Mouse (Mus musculus) NIH3T3 (cell line): ENCODE data around the gene Pfn3.
"Not testable (repeated sequence)": the region's sequence is repeated elsewhere in the genome, so short reads cannot be mapped to it uniquely, and the experiment has no call there.

Source experiments
- DNase-seq: peaks from one replicate; pipeline ENCODE4 v3.0.0-alpha.2; 2012; ENCODE audit warnings: low read depth

Gene Pfn3

DNA sequence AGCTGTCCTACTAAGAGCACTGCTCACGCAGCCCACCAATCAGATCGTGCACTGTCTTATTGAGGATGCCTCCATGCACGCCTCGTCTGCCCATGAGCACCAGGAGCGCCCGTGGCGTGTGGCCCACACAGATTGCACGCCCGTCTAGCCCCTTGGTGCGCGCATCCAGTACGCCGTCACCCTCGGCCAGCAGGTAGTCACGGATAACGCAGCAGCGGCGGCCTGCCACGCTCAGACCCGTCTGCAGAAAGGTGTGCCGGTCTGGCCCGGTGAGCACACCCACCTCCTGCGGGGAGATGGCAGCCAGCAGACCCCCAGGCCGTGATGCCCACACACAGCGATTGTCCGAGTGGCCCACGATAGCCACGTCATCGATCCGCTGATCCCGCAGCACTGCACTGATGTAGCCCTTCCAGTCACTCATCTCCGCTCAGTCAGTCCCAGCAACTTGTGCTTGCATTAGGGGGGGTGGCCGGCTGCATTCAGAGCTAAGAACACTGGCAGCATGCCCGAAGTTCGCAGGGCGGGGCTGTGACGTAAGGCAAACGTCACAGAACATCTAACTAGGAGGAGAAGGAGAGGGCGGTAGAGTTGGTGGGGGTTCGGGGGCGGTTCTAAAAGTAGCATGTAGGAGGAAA lies at the start of gene Pfn3:
Gene Pfn3 (minus strand): TSS at position 490 of the 638 bp plus-strand sequence.
- DNase-seq, result peak; percentile 38

DNA sequence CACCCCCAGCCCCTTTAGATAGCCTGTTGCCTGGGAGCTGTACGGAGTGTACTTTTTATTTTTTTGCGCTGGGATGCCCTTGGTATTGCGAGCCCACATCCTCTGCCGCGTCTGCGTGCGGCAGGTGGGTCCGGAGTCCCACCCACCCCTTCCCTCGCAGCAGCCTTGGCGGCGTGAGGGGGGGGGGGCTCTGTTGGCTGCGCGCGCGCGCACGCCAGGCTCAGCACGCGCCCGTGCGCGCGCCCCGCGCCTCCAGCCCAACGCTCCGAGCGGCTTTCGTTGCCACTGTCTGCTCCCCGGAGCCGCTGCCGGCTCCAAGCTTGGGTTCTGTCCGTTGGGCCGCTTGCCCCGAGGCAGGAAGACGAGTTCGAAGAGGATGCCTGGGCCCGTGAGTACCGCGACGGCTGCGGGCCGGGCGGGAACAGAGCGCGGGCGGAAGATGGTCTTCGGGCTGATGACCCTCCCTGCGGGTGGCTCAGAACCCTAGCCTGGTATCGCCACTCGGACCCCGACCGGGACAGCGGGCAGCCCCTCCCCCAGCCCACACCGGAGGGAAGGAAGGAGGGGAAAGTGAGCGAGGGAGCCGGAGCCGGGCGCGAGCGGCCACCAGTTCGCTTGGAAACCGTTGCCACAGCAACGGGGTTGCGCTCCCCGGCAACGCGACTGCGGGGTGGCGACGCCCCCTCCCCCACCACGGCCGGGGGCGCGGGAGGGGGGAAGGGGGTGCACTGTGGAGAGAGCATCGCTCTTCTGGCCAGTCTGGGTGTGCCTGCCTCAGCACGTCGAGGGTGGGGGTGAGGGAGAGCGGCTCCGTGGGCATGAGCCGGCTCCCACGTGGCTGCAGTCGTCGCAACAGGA lies 49.2 kb upstream of the Pfn3 start, which contains the start of gene Prr7:
Gene Prr7 (plus strand): TSS at position 241 of the 858 bp plus-strand sequence.
- DNase-seq, result peak; percentile 69

DNA sequence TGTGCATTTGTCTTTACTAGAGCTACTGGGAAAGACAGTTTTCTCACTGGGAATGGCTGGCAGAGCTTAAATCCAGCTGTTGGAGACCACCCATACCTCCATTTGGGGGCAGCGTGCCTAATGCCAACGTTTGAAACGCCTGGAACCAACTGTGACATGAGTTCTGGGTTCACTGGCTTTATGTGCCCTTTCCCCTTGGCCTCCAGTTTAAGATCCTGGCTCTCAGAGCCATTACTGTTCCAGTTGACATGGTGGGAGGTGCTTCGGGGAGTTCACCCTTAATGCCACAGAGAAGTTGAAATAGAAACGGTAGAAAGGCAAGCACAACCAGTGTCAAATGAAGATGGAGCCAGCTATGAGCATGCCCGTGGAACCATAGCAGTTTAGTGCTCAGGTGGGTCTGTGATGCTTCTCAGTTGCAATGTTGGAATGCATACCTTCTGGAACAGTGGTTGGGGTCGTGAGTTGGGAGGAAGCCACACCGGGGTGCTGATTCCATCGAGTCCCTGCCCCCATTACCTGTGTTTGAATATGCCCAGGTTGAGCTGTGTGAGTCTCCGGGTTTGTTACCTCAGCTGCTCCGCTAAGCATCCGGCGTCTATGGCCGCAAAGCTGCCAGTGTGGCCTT lies 48.5 kb upstream of the Pfn3 start:
- no peak for DNase-seq

DNA sequence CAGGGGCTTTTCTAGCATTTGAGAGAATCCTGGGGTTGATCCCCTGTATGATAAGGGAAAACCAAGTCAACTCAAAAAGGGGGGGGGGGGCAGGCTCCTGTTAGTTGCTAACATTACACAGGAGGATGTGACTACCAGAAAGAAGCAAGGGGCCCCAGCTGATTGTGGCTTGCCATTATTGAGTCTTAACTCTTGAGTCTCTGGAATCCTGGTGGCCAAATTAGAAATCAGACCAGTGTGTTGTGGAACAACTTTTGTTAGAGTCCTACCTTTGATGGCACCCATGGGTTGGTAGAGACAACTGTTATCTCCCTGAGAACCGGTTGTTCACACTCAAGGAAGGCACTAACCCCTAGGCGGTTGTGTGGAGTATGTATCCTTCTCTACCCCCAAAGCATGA lies 47.9 kb upstream of the Pfn3 start:
- DNase-seq, result no peak

DNA sequence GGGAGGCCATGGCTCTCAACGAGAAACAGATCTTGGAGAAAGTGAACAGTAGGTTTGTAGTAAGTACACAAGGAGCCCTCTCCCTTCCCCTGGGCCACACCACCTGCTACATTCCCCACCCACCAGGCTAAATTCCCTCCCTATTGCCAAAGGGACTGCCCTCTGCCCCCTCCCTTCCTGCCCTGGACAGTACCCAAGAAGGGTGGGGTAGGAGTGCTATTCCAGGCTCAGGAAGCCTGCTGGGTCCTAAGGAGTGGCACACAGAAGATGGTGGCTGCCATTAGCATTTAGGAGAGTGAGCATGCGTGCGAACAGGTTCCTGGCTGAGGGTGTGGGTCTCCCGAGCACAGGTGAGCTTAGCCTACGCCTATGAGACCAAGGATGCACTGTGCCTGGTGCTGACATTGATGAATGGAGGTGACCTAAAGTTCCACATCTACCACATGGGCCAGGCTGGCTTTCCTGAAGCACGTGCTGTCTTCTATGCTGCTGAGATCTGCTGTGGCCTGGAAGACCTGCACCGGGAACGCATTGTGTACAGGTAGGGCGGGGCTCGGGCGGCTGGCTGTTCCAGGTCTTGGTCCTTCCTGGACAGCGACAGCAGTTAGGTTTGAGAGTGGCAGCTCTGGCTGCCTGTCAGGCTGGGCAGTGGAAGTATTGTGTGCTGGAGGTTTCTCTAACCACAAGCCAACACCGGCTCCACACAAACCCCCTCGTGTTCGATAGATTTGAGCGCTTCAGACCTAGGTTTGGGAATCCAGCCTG lies 36.9 kb upstream of the Pfn3 start:
- DNase-seq, result no peak

DNA sequence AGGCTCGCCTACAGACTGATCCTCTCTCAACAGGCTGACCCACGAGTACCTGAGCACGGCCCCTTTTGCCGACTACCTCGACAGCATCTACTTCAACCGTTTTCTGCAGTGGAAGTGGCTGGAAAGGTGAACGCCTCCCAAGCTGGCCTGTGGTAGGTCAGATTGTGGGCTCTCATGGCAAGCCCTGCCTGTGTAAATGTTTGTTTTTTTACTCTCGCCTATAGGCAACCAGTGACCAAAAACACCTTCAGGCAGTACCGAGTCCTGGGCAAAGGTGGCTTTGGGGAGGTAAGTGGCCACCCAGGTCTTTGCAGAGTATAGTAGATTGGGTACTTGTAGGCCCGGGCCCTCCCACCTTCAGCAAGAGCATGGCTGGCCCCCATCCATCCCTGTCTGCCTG lies 36.3 kb upstream of the Pfn3 start:
- DNase-seq, result no peak

DNA sequence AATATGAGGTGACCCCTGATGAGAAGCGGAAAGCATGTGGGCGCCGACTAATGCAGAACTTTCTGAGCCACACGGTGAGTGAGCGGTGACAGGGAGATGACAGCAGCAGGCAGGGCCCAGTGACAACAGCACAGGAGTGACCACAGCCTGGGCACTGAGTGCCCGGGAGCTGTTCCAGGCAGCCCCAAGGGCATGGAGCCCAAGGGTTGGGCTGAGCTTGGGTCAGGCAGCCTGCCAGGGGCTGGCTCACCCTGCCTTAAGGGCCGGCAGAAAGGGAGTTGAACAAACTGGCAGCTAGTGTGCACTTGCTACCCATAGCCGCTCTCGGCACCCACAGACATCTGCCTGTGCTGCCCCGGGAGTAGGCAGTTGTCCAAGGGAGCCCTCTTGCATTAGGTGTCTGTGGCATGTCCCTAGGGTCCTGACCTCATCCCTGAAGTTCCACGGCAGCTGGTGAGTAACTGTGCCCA lies 35.5 kb upstream of the Pfn3 start:
- peak; percentile 57 for DNase-seq

DNA sequence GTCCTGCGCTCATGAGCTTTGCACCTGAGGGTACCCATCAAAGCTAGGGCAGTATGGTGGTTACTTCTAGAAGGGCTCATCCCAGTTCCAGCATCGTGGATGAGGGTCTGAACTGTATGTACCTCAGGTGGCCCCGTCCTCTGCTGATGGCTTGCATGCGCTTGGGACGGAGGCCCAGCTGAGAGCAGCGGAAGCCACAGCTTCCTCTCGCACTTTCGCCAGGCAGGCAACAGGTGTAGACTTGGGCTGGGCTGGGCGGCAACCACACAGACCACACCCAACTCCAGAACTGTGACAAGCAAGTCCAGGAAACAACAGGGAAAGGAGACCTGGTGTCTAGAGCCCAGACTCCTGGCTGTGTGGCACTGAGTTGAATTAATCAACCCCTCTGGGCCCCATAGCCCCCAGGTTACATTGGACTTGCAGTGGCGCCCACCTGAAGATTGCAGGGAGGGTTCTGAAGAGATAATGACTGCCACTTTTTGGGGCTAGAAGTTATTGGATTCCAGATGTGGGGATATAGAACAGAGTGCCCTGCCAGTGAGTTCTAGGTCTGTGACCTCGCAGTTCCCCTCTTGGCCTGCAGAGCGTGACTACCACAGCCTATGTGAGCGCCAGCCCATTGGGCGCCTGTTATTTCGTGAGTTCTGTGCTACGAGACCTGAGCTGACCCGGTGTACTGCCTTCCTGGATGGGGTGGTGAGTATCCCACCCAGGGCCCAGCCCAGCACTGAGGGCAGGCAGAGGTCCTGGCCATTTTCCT lies 34.8 kb upstream of the Pfn3 start:
- no peak for DNase-seq

DNA sequence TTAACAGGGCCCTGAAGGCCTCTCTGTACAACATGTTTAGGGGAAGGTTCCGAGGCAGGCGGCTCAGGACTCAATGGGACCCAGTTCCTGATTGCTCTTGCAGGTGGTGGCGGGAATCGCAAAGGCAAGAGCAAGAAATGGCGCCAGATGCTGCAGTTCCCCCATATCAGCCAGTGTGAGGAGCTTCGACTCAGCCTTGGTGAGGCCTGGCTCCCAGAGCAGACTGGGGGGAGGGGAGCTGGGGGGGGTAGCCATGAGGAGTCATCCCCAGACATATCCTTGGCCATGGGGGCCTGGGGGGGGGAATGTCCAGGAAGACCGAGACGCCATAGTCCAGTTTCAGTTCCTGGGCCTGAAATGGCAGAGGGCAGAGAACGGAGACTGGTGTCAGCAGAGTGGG lies 34.2 kb upstream of the Pfn3 start:
- no peak for DNase-seq

DNA sequence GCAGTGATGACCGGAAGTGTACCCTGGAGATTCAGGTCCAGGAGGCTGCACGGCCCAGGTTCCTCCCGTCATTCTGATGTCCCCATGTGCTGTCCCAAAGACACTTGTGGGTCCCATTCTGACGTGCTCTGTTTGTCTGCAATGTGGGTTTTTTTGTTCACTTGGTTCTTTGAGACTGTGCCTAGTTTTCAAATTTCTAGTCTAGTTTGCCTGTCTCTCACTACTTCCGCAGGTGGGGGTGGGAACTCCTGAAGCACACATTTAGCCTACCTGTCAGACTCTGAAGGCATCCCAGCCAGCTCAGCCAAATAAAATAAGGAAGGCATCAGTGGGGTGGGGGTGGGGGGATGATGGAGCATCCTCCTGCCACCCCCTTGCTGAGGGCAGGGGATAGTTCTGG lies 33.1 kb upstream of the Pfn3 start:
- no peak for DNase-seq

DNA sequence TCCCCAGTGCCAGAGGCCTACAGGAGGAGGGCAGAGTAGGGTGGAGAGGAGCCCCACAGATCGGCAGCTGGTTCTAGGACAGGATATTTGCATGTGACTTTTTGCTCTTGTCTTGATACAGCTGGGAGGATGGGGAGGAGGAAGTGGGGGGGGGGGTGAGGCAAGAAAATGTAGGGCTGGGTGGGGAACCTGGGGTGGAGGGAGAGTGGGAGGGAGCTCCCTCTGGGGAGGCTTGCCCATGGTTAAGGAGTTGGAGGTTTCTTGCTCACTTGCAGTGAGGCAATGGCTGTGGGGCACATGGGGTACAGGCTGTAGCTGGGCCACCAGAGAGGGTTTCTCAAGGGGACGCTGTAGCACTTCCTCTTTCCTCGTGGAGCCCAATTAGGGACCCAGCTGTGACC lies 32.5 kb upstream of the Pfn3 start:
- DNase-seq, result no peak

DNA sequence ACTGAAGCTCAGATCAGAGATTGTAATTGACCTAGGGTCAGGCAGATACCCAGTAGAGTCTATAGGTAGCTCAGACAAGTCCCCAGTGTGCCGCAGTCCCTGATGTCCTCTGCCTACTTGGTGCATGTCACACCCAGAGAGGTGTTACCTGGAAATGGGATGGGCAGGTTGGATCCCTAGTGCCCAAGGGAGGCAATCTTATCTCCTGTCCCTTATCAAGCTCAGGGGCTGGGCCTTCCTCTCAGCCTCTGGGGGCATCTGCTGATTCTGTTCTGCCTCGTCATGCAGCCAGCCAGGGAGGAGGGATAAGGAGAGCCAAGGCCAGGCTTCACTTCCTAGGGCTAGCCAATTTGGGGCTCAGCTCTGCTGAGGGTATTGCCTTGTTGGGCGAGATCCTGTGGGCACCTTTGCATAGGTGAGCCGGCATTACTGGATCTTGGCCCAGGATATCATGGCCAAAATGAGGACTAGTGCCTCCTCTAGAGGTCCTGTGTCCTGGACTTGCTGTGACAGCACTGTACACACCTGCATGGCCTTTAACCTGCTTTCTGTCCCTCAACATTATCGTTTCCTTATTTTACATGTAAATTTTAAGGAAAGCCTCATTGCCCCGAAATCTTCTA lies 31.6 kb upstream of the Pfn3 start:
- DNase-seq, result no peak

DNA sequence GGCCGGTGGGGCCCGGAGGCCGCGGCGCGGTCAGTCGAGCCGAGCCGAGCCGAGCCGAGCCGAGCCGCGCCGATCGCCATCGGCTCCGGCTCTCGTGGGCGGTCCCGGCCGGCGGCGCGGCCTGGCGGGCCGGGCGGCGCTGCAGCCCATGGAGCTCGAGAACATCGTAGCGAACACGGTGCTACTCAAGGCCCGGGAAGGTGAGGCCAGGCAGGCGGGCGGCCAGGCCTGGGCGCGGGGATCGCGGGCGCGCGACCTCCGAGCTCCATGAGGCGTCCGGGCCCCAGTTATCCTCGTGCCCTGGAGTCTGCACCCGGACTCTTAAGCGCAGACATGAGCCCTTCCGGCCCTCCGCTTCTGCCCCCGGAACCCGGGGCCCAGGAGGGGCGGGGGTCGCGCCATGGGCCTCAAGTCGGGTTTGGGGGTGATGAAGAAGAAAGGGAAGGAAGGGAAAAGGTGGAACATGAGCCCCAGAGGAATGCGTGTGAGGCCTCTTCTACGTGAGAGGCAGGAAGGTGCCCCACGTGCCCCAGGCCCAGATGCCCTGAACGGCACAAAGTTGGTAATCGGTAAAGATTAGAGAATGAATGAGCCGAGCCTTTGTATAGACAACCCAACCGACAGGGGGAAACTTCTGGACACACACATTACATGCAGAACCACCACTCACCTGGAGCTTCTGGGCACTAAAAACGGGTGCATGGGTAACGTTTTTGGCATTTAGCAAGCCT lies 30.5 kb upstream of the Pfn3 start:
- DNase-seq, result no peak

DNA sequence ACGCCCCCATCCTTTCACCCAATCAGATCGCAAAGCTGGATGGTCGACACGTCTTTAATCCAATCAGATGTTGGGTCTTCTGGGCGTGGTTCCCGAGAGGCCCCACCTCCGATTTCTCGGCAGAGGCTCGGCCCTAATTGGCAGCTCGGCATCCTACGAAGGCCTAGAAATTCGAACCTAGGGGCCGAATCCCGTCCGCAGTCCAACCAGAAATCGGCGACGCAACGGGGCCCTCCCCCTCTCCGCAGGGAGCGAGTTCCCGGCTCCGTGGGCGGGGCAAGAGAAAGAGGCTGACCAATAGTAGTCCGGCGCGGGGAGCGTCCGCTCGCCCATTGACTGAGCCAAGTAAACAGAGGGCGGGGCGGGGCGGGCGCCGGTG lies 29.9 kb upstream of the Pfn3 start, which contains the start of gene Grk6:
Gene Grk6 (plus strand): TSS at position 136 of the 379 bp plus-strand sequence.
- DNase-seq, result peak; percentile 99

DNA sequence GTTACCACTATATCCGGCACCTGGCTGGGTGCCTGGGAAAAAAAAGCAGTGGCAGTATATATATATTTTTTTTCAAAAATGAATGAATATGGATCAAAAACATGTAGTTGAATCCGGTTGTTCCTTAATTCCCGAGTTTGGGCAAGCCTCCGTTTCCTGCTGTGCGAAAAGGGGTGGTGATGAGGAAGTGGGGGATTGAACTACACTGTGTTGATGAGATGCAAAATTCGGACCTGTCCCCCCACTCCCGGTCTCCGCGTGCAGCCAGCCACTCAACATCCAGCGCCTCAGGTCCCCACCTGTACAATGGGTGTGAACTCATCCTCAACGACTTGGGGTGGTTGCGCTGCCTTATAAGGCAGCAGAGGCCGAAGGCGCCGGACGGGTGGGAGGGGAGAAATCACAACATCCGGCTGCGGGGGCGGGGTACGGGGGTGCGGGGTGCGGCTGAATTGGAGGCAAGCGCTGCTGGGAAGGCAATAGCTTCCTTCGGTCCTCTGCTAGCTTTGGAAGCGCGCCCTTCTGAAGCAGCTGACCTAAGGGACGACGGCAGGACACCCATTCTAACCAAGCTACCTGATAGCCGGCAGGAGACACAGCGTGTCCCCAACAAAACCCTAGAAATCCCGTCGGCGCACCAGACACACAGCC lies 29.4 kb upstream of the Pfn3 start:
- peak; percentile 89 for DNase-seq

DNA sequence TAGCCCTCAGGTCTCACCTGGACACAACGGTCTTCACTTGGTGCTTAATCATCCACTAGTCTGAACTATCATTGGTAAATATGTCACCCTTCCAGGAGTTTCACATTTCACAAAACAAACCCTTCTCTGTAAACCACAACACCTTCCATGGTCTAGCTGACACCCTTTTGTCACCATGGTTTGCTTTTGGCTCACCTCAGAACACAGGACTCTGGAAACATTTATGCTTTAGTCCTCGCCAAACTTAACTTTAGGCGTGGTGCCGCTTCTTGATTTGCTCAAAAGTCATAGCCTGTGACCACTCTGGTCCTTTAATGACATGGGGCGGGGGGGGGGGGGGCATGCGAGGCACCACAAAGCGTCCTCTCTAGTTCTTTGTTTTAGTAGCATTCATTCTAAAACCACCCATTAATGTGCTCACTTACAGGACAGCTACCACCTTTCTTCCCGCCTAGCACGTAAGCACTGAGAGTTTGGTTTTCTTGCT lies 28.8 kb upstream of the Pfn3 start:
- no peak for DNase-seq

DNA sequence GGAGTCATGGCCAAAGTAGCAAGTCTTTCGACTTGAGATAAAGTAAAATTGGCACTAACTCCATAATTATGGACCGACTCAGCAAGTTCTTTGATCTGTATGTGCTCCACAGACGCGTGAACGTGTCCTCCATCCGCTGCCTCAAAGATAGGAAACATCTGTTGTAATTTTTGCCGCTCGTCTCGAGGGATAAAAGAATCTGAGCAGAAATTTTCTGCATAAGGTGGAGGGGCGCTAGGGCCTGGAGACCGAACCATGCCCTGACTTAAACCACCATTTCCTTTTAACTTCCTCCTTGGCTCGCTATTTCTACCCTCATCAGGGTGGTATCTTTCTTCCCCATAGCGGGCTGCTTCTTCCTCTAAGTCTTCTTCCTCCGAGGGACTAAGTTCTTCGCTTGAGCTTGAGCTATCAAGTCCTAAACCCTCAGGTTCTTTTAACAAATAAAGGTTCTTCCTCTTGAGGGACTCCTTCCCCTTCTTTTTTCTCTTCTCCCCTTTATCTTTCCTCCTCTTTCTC lies 22.1 kb upstream of the Pfn3 start:
- not testable (repeated sequence) for DNase-seq

DNA sequence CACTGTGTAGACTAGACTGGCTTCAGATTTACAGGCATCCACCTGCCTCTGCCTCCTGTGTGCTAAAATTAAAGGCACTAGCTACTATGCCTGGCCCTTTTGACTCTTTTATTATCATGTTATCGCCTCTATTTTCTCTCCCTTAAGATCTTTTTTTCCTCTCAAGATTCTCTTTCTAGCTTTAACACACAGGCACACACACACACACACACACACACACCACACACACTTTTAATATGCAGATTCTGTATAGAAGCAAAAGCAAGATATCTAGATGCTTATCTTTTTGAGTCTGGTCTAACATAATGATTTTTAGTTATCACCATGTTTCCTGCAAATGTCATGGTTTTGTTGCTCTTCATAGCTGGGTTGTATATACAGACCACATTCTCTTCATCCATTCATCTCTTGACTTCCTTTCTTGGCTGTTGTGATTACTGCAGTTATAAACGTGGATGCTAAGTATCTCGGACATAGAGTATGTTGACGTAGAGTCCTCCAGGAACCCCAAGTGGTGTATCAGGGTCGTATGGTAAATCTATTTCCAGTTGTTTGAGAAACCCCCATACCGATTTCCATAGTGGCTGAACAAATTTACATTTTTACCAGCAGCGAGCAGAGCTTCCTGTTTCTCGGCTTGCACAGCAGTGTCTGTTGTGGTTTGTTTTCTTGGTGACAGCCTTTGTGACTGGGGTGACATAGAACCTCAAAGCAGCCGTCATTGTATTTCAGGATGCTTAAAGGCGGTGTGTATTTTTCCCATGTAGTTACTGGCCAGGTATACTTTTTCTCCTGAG lies 17.1 kb upstream of the Pfn3 start:
- DNase-seq, result no peak
